Mouse (Mus musculus) layer of hippocampus, postnatal 14 days (tissue): Measurements from ENCODE around the gene Tlx3. TPM values are rescaled to one million over a fixed set of nuclear protein-coding genes. Genes with fewer than 3 reads are reported as not detected.

Experiments
- DNase-seq, 2 experiments: peaks; one replicate each; pipeline ENCODE4 v3.0.0; 2021 to 2022; ENCODE audit warnings: low spot score in 2 of 2, mixed read lengths in 1 of 2
- total RNA-seq, 2 experiments: library from RNA; stranded (reverse); gene quantifications; 2 replicates each; pipeline ENCODE4 v1.2.3; 2021

Gene Tlx3
- total RNA-seq, 2 experiments from 2014 or later = not detected

GRCm38 (mm10) chr11:33151128-33151779 is 52.1 kb downstream of the Tlx3 start:
- DNase-seq = no peak

Other genes starting within 250 kb of the Tlx3 start
- 1 to 10 TPM; 5.6 to 6.2 TPM for gene Fgf18, start 56.2 kb downstream of the Tlx3 start, total RNA-seq
- gene Npm1, start 40.4 kb downstream of the Tlx3 start, total RNA-seq = 100 to 1,000 TPM; 176 to 188 TPM
- gene Gm12117, start 73.1 kb upstream of the Tlx3 start, total RNA-seq = under 1 TPM in 1 of 2 experiments, not detected in 1; 0.69 TPM